22 mouse cellular contexts compared by ENCODE assay signal in genomic region chr2:128731951-128732350, GRCm38 (mm10). TPM values are rescaled to one million over a fixed set of nuclear protein-coding genes. Genes with fewer than 3 reads are reported as not detected.
DNase-seq lines count a peak whose midpoint lies in the region; ATAC-seq and TF ChIP-seq lines count a peak whose summit lies in the region.
"Had no signal": no experiment of that assay in that cellular context is flagged by ENCODE, and none has a peak within 500 bp of the region (broad histone marks: within the 10 kb centered on the region; RNA-seq: fewer than 3 reads in every experiment).

No protein-coding gene starts in this region.

- CTCF ChIA-PET in Patski (lab: Charles Lee) = interaction anchor here (3.6 kb wide), 1 partner anchor 33 kb away, joined by 13 read pairs; the partner anchor contains the start of gene Mertk

- H3K4me1 ChIP-seq in liver, postnatal 0 days (ENCODE audit: insufficient read depth) = peaks cover 6% of the 10 kb centered on the region
- no peaks in the 10 kb centered on the region for H3K4me1 ChIP-seq in liver, embryonic 12.5 days
- H3K4me1 ChIP-seq in thymus, adult 2 months (replicated peaks; ENCODE audit: control insufficient read depth, insufficient read depth, low read length) = no peaks in the 10 kb centered on the region
- H3K4me1 ChIP-seq: embryonic facial prominence, embryonic 12.5 days; forebrain, embryonic 13.5 days; forebrain, embryonic 15.5 days had no signal

- H3K4me3 ChIP-seq in liver, postnatal 0 days (ENCODE audit: low read depth, low read length) = no peak overlapping the region
- H3K4me3 ChIP-seq in liver, embryonic 12.5 days = no peak overlapping the region
- no peak overlapping the region for H3K4me3 ChIP-seq in thymus, adult 2 months (ENCODE audit: control insufficient read depth, insufficient read depth, low read length)
- H3K4me3 ChIP-seq: embryonic facial prominence, embryonic 10.5 days; embryonic facial prominence, embryonic 12.5 days; erythroblast, embryonic 14.5 days; forebrain, embryonic 13.5 days; forebrain, embryonic 15.5 days had no signal

- H3K4me2 ChIP-seq in liver, postnatal 0 days (ENCODE audit: low read depth, low read length) = no peak overlapping the region
- H3K4me2 ChIP-seq in liver, embryonic 12.5 days = no peak overlapping the region
- H3K4me2 ChIP-seq: embryonic facial prominence, embryonic 12.5 days; forebrain, embryonic 13.5 days; forebrain, embryonic 15.5 days had no signal

- in situ Hi-C loops in Patski (cut with MboI; ENCODE audit: low pct_unique_long_range_greater_than_20kb) = no loop called here

- POLR2A ChIA-PET in Patski (lab: Charles Lee) = no interaction called here

- H3K9me3 ChIP-seq in liver, postnatal 0 days (ENCODE audit: low read length) = no peaks in the 10 kb centered on the region
- H3K9me3 ChIP-seq in liver, embryonic 12.5 days (replicated peaks) = no peaks in the 10 kb centered on the region
- H3K9me3 ChIP-seq: embryonic facial prominence, embryonic 10.5 days; embryonic facial prominence, embryonic 12.5 days; forebrain, embryonic 13.5 days; forebrain, embryonic 15.5 days had no signal

- no peak for TF ChIP-seq EP300 in liver, postnatal 0 days (IDR thresholded peaks at IDR 0.05; ENCODE audit: low read depth)

- H3K27ac ChIP-seq in liver, postnatal 0 days (ENCODE audit: low read depth) = peak overlapping the region; percentile 70
- H3K27ac ChIP-seq in liver, embryonic 12.5 days = no peak overlapping the region
- H3K27ac ChIP-seq in thymus, adult 2 months (ENCODE audit: control insufficient read depth, insufficient read depth, low read length) = no peak overlapping the region
- H3K27ac ChIP-seq: embryonic facial prominence, embryonic 10.5 days; embryonic facial prominence, embryonic 12.5 days; forebrain, embryonic 13.5 days; forebrain, embryonic 15.5 days had no signal

- H3K9ac ChIP-seq in liver, postnatal 0 days (replicated peaks) = no peak overlapping the region
- H3K9ac ChIP-seq in liver, embryonic 12.5 days = no peak overlapping the region
- H3K9ac ChIP-seq: embryonic facial prominence, embryonic 12.5 days; forebrain, embryonic 13.5 days; forebrain, embryonic 15.5 days; forebrain, postnatal 0 days had no signal

- WGBS in liver, postnatal 0 days (ENCODE audit: insufficient replicate concordance) = 89% methylated on average over 1 of the region's 1 CpGs
- WGBS in liver, embryonic 12.5 days (ENCODE audit: insufficient replicate concordance) = 67% methylated on average over 1 of the region's 1 CpGs
- WGBS in thymus, adult 2 months = 93% methylated on average over 1 of the region's 1 CpGs

- DNase-seq in liver, postnatal 0 days = no peak
- peak; percentile 64 for DNase-seq in Muller cell, postnatal 12 days (ENCODE audit: inconsistent ontology term)
- DNase-seq in Patski (ENCODE audit: low read depth, low spot score) = peak; percentile 81
- peak; percentile 27 for DNase-seq in fibroblast of lung, adult 2 months (ENCODE audit: low read depth)
- no peak for DNase-seq in thymus, adult 2 months
- DNase-seq in spleen, postnatal 14 days (ENCODE audit: low spot score in 2 of 2) = no peak
- DNase-seq in ovary, postnatal 14 days (ENCODE audit: low spot score) = no peak
- DNase-seq: adrenal gland, adult 8-10 months; adrenal gland, postnatal 36 days; cerebellum, adult 11-12 months; cerebellum, adult 2 months; cerebellum, adult 9-10 months; cerebellum, postnatal 10 days; cerebellum, postnatal 25 days; forebrain, postnatal 0 days had no signal

- TF ChIP-seq POLR2A in thymus, adult 2 months (IDR thresholded peaks at IDR 0.05; ENCODE audit: control insufficient read depth, extremely low read depth, insufficient read depth, low read length, poor library complexity) = no peak

- no peaks in the 10 kb centered on the region; the same call in 1 of the 2 replicates for H3K36me3 ChIP-seq in liver, postnatal 0 days (replicated peaks; ENCODE audit: insufficient read depth, low read length)
- no peaks in the 10 kb centered on the region for H3K36me3 ChIP-seq in liver, embryonic 12.5 days
- no peaks in the 10 kb centered on the region for H3K36me3 ChIP-seq in thymus, adult 2 months (ENCODE audit: control insufficient read depth, insufficient read depth, low read length)
- H3K36me3 ChIP-seq: forebrain, embryonic 15.5 days had no signal

- H3K27me3 ChIP-seq in liver, postnatal 0 days (ENCODE audit: insufficient read depth, low read length) = no peaks in the 10 kb centered on the region
- H3K27me3 ChIP-seq in liver, embryonic 12.5 days (replicated peaks) = no peaks in the 10 kb centered on the region
- no peaks in the 10 kb centered on the region for H3K27me3 ChIP-seq in Patski
- H3K27me3 ChIP-seq in thymus, adult 2 months (ENCODE audit: control insufficient read depth, insufficient read depth, low read length) = no peaks in the 10 kb centered on the region
- H3K27me3 ChIP-seq: embryonic facial prominence, embryonic 12.5 days; forebrain, embryonic 13.5 days; forebrain, embryonic 15.5 days had no signal

- no peak for TF ChIP-seq CTCF in liver, postnatal 0 days (IDR thresholded peaks at IDR 0.05; ENCODE audit: low read depth)
- no peak for TF ChIP-seq CTCF in Patski (IDR thresholded peaks at IDR 0.05)
- TF ChIP-seq CTCF in thymus, adult 2 months (IDR thresholded peaks at IDR 0.05; ENCODE audit: borderline replicate concordance, control insufficient read depth, extremely low read depth, insufficient read depth, low read length, poor library complexity) = no peak

- ATAC-seq in liver, postnatal 0 days = peak; percentile 41
- ATAC-seq in liver, embryonic 12.5 days = no peak
- no peak for ATAC-seq in Patski
- ATAC-seq: activated CD4-positive, CD25-positive, alpha-beta regulatory T cell, adult 4 months; forebrain, embryonic 13.5 days; forebrain, embryonic 15.5 days; forebrain, postnatal 0 days had no signal

RNA-seq across cellular contexts. Expression of gene Mertk, which starts 33.2 kb away (rescaled TPM):
- 5.2 and 6.1 TPM in 2 replicates for polyA plus RNA-seq in liver, postnatal 0 days (2015; fragmentation: Nextera tagmentation; extraction: Ambion mirVana)
- polyA plus RNA-seq in liver, embryonic 12.5 days (2016; fragmentation: Nextera tagmentation; extraction: Ambion mirVana) = 3.6 TPM in 2 replicates
- 2.5 TPM for polyA plus RNA-seq in Patski (2021)
- 3.0 and 3.3 TPM in 2 replicates for polyA plus RNA-seq in thymus, adult 2 months (2012; rRNA removed)
- polyA plus RNA-seq: activated CD4-positive, CD25-positive, alpha-beta regulatory T cell, adult 4 months had no signal

RNA-seq across cellular contexts. Expression of gene Anapc1, which starts 44.8 kb away (rescaled TPM):
- 7.4 and 10.2 TPM in 2 replicates for polyA plus RNA-seq in liver, postnatal 0 days (2015; fragmentation: Nextera tagmentation; extraction: Ambion mirVana)
- 53.1 and 53.7 TPM in 2 replicates for polyA plus RNA-seq in liver, embryonic 12.5 days (2016; fragmentation: Nextera tagmentation; extraction: Ambion mirVana)
- 57.0 TPM for polyA plus RNA-seq in Patski (2021)
- 71.4 and 93.6 TPM in 2 replicates for polyA plus RNA-seq in thymus, adult 2 months (2012; rRNA removed)

Comparison
In these comparisons a context has a peak if more than half of its experiments do, and no peak if none do; other contexts are left out.
1. DNase-seq: peak in Muller cell, postnatal 12 days (single experiment), Patski (single experiment) and fibroblast of lung, adult 2 months (single experiment); none in liver, postnatal 0 days (single experiment), thymus, adult 2 months (single experiment), spleen, postnatal 14 days (0 of 2) and ovary, postnatal 14 days (single experiment).